Mouse (Mus musculus) WW6 (cell line): ENCODE results near the gene Mrpl58.
"Not testable (repeated sequence)": the region's sequence is repeated elsewhere in the genome, so short reads cannot be mapped to it uniquely, and the experiment has no call there.

ENCODE experiments used
- DNase-seq: peaks from one replicate; pipeline ENCODE4 v3.0.0-alpha.2; 2013; ENCODE audit warnings: low read depth, low spot score

Gene Mrpl58

DNA sequence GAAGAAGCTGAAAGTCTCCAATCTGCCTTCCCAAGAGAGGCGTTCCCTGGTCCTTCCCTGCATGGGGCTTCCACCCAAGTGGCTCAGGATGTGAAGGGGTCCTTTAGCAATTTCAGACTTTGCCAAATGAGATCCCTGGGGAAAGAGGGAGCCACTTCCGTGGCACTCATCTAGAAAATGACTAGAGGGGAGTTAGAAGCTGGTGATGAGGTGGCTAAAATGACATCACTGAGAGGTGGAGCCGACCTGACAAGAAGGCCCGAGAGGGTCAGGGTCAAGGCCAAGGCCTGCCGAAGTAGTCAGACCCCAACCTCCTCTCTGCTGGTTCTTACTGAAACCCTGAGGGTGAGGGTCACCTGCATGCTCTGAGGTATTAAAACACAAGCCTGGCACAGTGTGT is 20.7 kb upstream of the Mrpl58 start:
- no peak for DNase-seq

DNA sequence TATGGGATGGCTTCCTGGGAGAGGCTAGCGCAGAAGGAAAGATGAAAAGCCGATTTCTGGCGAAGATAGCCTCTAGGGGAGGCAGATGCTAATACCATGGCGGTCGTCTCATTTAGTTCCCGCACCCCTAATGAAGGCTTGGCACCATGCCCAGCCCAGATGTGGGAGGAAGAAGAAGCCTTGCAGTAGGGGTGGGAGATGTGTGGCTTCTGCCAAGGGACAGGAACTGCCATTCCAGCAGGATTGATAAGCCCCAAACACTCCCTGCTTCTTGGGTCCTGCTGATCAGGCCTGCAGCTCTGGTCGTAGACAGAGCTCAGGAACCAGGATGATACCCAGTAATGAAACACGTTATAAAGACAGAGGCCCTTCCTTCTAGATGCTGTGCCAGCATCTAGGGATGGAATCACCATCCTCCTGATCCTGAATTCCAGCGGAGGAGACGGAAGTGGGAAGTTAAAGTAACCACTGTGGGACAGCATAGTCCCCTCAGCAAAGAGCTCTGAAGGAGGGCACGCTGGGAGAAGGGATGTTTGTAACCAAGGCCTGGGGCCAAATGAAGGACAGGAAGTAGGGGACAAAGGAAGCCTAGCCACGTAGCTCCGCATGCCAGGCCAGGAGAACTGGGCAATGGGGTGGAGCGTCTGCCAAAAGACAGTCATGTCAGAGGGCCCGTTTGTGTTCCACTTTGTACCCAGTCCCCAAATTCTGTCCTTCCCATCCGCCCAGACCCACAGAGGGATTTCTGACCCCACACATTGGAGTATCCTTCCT is 19.7 kb upstream of the Mrpl58 start:
- DNase-seq: no peak

DNA sequence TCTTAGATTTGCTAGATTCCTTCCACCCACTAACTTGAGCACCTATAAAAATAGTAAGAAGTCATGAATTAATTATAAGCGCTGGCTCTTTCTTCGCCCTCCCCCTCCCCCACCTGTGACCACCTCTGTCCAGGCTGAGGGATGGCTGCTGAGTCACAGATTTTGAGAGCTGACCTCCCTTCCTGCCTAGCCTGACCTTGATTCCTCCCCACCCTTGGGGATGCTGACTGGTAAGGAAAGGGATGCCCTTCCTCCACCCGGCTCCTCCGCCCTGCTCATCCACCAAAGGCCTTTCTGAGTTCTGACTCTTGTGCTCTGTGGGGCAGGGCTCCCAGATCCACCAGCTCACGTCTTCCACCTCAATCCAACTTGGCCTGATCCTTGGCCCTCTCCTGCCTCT is 19.0 kb upstream of the Mrpl58 start:
- no peak for DNase-seq

DNA sequence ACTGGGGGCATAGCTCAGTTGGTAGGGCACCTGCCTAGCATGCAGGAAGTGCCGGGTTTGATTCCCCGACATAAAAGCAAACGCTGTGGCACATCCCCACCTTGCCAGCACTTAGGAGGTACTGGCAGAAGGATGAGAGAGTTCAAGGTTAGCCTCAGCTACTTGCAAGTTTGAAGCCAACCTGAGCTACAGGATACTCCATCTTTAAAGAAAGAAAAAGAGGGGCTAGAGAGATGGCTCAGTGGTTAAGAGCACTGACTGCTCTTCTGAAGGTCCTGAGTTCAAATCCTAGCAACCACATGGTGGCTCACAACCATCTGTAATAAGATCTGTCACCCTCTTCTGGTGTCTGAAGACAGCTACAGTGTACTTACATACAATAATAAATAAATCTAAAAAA is 16.7 kb upstream of the Mrpl58 start:
- DNase-seq: not testable (repeated sequence)

DNA sequence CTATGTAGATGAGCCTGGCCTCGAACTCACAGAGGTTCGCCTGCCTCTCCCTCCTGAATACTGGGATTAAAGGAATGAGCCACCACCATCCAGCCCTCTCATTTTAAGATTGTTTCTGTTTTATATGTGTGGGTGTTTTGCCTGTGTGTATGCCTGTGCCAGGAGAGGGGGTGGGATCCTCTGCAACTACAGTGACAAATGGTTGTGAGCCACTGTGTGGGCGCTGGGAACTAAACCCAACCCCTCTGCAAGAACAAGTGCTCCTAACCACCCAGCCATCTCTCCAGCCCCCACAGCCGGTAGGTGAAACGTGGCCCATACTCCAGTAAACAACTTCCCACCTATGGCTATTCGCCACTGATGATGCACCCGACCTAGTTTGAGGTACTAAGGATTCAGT is 12.2 kb upstream of the Mrpl58 start:
- no peak for DNase-seq

DNA sequence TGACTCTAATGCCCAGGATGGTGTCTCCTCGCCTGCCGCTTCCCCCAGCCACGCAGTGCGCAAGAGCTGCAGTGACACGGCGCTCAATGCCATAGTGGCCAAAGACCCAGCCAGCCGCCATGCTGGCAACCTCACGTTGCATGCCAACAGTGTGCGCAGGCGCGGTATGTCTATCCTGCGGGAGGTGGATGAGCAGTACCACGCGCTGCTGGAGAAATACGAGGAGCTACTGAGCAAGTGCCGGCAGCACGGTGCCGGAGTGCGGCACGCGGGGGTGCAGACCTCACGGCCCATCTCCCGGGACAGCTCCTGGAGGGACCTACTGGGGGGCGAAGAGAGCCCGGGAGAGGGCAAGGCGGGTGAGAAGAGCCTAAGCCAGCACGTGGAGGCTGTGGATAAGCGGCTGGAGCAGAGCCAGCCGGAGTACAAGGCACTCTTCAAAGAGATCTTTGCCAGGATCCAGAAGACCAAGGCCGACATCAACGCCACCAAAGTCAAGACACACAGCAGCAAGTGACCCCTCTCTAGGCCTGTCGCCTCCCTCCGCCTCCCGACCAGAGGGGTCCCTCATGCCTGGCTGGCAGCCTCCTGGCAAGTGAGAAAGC is 9.7 kb upstream of the Mrpl58 start:
- DNase-seq: peak; percentile 71

DNA sequence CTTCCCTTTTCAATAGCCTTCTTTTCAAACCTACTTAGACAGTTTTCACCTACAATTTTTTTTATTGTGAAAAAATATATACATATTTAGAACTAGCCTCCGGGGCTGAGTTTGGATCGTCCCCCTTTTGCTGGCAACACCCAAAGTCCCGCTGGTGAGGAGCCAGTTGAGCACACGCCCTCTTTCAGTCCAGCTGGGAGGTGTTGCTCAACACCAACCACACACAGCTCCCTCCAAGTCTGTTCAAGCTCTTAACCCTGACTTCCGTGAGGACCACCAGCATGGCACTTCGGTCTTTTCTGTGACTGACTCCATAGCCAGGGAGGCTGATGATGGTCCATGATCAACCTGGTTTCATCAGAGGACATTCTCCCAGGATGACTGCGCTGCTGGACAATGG is 5.5 kb upstream of the Mrpl58 start:
- DNase-seq: no peak

DNA sequence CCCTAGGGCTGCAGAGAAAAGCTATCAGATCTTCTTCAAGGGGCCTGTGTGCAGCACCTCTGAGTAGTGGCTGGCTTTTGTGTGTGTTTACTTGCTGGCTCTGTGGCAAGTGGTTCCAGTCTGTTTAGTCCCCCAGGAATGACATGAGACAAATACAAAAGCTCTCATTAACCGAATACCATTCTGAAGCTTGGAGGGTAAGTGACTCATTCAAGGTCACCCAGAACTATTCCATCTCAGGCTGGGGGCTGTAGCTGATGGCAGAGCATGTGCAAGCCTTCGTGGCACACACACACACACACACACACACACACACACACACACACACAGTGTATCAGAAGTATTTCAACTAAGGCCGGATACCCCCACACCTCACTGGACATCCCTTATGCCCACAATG is 3.4 kb upstream of the Mrpl58 start:
- no peak for DNase-seq

DNA sequence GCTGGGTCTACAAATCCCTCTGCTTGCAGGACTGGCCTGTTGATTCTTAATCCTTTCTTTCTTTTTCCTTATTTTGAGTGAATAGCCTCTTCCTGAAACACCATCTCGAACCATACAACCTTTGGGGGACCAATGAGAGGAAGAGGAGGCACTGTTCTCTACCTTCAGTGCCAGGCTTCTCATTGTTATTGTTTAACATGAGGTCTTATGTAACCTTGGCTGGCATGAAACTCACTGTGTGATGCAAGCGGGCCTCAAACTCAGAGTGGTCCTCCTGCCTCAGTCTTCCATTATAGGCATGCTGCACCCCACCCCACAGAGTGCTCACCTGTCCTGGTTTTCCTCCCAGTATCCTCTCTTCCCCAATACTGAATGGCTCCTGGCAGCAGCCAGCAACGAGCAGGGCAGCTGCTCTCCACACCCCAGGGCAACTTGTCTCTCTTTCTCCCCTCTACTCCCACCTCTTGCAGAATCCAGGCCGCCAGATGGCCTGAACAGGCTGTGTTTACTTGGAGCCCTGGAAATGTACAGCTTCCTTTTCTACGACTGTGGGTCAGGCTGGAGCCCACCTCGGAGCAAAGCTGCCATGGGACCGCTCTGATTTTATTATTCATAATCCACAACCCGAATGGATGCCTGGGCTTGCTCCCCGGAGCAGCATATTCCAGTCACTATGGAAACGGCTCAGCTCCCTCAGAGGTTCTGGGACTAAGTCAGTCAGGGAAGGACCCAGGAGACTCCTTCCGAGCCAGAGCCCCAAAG is 2.7 kb upstream of the Mrpl58 start:
- no peak for DNase-seq

DNA sequence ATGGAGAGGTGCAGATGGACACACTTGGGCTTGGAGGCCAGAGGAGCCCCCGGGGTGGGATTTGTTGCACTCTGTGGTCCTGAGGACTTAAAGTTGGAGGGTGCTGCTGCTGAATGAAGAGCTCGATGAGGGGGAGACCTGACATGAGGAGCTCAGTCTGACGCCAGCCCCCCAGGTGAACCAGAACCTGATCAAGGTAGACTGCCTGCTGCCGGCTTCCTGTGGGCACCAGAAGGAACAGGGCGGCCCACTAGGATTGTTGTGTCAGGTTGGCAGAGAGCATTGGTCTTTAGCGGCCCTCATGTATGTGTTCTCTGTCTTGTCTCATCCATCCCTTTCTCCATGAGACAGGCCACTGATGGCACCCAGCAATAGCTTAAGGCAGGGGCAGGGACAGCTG is 2.2 kb downstream of the Mrpl58 start:
- no peak for DNase-seq

DNA sequence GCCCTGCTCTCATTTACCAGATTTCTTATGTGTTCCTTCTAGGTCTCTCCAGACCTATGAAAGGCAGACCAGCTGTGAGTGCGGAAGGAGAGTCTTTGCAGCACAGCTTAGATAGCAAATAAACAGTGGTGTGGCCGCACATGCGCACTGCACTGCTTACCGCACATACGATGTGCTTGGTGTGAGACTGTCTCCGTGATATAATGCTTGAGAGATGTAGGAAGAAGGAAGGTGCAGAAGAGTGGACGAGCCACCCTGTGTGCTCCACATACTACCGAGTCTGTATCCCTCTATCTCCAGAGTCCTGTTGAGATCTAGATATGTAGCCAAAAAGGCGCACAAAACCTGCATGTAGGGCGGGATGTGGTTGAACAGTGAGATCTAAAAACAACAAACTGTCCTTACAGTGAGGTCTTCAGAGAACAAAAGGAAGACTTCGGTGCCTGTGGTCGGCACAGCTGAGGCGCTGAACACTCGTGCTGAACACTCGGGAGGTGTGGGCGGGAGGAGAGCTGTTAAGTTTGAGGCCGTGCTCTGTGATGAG is 3.4 kb downstream of the Mrpl58 start:
- DNase-seq: no peak

DNA sequence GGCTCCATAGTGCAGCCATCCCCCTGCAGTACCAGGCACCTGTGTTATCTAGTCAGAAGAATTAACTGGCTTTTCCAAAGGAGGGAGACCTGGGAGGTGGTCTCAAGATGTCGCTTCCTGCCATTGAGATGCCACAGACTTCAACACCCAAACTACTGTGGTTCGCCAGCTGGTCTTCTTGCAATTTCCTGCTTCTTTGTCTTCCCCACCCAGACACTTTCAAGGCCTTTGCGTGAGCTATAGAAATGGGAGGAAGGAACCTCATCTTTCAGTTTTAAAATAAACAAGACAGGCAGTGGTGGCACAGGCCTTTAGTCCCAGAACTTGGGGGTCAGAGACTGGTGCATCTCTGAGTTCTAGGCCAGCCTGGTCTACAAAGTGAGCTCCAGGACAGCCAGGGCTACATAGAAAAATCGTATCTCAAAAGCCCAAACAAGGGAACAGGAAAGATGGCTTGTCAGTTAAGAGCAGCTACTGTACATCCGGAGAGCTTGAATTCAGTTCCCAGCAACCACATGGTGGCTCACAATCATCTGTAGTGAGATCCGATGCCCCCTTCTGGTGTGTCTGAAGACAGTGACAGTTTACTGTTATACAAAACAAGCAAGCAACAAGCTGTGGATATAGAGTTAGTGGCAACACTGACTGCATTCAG is 4.8 kb downstream of the Mrpl58 start:
- no peak for DNase-seq

DNA sequence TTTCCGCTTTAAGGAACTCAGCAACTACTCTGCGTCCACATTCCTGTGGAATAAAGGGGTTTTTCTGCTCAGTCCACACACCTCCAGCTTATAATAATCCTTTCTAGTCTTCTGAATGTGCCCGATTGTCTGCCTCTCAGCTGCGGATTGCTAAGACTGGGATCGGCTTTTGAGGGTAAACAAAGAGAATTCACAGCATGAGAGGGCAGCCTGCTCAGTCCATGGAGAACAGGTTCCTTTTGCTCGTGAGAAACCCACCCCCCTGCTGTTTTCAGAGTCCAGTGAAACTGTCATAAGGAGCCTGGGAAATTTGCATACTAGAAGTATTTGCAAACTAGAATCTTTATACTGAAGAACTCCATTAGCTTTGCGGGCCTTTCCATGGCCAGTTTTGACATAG is 6.0 kb downstream of the Mrpl58 start:
- no peak for DNase-seq

DNA sequence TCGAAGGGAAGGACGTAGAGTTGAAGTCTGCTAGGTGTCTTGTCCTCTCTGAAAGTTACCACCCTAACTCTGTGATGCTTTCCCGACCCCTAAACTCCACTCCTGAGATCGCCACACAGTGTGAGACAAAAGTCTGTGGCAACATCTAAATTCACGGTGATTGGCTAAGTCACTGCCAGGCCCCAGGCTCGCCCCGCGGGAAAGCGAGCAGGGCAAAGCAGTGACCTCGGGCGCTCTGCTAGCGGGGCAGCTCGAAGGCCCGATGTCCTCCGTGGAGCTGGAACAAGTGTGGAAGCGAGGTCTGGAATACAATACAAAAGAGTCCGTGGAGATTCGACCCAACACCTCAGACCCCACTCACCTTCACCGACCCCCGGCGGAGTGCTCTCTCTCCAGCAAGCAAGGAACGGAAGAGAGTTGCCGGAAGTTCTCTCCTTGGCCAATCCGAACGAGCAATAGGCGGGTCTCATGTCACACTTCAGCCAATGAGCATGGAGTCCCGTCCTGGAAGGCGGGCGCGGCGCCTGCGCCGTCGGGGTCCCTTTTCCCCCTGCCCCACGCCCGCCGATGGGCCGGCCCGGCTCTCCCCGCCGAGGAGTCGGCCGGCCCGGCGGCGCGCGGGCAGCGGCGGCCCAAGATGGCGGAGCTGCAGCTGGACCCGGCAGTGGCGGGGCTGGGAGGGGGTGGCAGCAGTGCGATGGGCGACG is 16.1 kb downstream of the Mrpl58 start, which contains the start of the genes Atp5h and Kctd2:
Gene Atp5h (minus strand): TSS at position 432 of the 707 bp plus-strand sequence.
Gene Kctd2 (plus strand): TSS at position 598 of the 707 bp plus-strand sequence.
- DNase-seq: peak; percentile 96

DNA sequence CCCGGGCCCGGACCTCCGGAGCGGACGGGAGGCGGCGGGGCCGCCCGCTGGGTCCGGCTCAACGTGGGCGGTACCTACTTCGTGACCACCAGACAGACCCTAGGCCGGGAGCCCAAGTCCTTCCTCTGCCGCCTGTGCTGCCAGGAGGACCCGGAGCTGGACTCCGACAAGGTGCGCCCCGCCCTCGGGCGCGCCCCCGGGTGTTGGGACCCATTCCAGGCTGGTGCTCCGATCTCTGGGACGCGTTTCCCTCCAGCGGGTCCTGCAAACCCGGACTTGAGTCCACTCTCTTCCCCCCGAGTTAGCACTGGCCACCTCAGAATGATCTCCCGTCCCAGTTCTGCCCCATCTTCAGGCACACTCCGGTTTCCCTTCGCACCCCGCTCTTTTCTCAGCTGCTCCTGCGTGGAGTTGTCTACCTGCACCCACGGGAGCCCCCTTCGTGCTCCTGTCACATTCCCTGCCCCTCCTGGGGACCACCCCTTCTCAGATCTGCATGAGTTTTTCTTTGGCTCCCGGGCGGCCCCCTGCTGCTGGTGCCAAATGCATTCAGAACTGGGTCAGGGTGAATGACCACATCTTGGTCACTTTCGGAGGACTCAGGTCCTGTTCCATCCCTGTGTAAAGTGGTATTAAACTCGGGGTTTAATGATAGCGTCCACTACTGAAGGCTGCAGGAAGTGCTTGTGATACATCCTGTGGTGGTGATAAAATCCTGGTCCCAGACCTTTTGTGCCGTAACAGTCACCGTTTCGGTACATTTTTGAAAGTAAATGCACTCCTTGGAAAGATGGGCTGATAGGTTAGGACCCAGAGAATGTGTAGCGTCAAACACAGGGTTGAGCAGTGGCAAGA is 17.0 kb downstream of the Mrpl58 start:
- no peak for DNase-seq

DNA sequence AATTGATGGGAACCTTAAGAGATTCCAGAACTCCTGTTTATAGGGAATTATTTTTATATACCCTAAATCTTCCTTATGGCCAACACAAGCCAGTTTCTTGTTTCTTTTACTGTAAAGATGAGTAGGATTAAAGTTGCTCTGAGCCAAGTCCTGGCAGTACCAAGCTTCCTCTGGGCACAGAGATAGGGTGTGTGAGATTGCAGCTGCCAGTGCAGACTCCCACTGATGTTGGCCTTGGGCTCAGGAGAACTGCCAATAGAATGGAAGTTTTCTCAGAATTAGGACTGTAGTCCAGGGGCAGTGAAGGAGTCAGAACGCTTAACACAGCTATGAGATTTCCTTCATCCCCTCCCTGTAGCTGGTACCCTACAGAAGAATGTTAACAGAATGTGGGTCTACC is 17.8 kb downstream of the Mrpl58 start:
- no peak for DNase-seq

DNA sequence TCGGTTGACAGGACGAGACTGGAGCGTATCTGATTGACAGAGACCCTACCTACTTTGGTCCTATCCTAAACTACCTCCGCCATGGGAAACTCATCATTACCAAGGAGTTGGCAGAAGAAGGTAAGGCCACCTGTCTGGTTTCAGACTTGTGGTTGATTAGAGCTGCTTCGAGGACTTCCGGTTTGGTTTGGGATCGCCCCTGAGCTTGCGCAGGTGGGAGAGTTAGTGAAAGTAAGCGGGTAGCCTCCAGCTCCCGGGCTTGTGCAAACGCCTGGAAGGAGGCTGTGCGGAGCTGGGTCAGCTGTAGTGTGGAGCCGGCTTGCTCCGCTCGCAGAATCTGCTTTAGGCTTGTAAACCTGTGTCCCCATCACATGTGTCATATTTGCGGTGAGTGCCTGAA is 18.4 kb downstream of the Mrpl58 start:
- DNase-seq: no peak

DNA sequence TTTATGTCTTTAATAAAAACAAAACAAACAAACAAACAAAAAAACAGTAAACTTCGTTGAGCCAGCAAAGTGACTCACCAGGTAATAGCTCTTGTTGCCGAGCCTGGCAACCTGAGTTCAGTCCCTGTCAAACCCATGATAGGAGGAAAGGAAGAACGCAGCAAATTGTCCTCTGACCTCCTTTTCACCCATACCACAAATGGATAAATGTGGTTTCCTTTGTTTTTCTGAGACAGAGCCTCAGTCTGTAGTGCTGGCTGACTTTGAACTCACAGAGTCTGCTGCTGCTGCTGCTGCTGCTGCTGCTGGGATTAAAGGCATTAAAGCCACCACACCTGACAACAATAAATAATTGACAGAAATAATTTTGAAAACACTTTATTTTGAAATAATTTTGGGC is 19.5 kb downstream of the Mrpl58 start:
- DNase-seq: no peak

DNA sequence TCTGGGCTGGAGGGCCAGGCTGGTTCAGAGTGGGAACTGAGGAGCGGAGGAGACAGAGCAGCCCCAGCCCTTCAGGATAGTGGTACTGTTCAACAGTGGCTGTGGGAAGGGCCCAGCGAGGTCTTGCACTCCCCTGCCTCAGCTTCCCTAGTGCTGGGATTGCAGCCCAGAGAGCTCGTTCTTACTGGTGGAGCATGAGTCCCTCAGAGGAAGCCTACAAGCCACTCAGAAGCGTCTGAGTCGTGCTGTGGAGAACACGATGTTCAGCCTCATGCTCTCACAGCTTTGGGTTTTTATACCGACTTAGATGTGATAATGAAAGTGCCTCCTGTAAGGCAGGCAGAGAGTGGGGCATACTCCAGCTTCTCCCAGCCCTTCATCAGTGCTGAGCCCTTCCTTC is 21.1 kb downstream of the Mrpl58 start:
- DNase-seq: no peak

DNA sequence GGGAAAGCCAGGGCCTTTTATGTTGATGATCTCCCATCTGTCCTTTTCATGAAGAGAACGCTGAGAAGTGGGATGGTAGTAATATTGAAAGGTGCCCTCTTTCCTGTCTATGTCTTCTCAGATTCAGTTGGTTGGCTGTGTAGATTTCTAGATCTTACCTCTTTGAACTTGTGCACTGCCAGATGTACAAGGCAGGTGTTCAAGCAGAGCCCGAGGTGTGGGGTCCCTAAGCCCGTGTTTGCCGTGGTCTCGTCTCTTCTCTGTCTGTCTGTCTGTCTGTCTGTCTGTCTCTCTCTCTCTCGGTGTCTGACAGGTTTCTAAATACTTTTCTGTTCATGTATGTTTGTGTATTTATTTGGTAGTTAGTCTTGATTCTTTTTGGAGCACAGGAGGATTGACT is 22.1 kb downstream of the Mrpl58 start:
- DNase-seq: no peak
